Mouse (Mus musculus): ENCODE results near the gene Slc6a17. TPM values are rescaled to one million over a fixed set of nuclear protein-coding genes. Genes with fewer than 3 reads are reported as not detected.
A peak's percentile ranks its signal among the peaks of the same experiment; 100 is the strongest.

Slc6a17 gene
- polyA plus RNA-seq, 1 experiment from 2014 or later: 5.2 TPM

GRCm38 (mm10) chr3:107506531-107506930 is 11.3 kb downstream of the Slc6a17 start:
- no peak for ATAC-seq (ENCODE audit: insufficient number of reproducible peaks, insufficient read depth, low FRiP score, low read depth)
- Histone ChIP-seq H3K4me3 (ENCODE audit: control insufficient read depth in 1 of 2, insufficient read depth in 1 of 2, low read depth in 1 of 2, low read length in 2 of 2) (no peak overlapping the region), H3K9me3 (ENCODE audit: control insufficient read depth, low read length) (no peaks in the 10 kb centered on the region), H3K4me2 (ENCODE audit: low read length) (peak overlapping the region; percentile 28; the same call in 1 of the 2 replicates), H3K9ac (ENCODE audit: low read length) (no peak overlapping the region), H3K4me1 (ENCODE audit: control insufficient read depth in 2 of 2, insufficient read depth in 2 of 2, low read length in 2 of 2) (peaks cover 17 to 31% of the 10 kb centered on the region in 2 experiments), H3K27ac (replicated peaks in 1 of 2; ENCODE audit: control insufficient read depth in 1 of 2, insufficient read depth in 1 of 2, low read depth in 2 of 2, low read length in 2 of 2) (peak overlapping the region; percentile 48 to 77; a peak in 3 of 4 replicates), H3K27me3 (ENCODE audit: control insufficient read depth, insufficient read depth, low read length) (no peaks in the 10 kb centered on the region), H3K36me3 (ENCODE audit: control insufficient read depth, insufficient read depth, low read length) (no peaks in the 10 kb centered on the region)
- WGBS: 44% methylated on average over 4 of the region's 4 CpGs

GRCm38 (mm10) chr3:107505464-107506367 is 12.1 kb downstream of the Slc6a17 start:
- 23% methylated on average over 4 of the region's 4 CpGs for WGBS
- Histone ChIP-seq H3K9me3 (ENCODE audit: control insufficient read depth, low read length) (peaks cover 6% of the 10 kb centered on the region), H3K36me3 (ENCODE audit: control insufficient read depth, insufficient read depth, low read length) (no peaks in the 10 kb centered on the region), H3K4me1 (ENCODE audit: control insufficient read depth in 2 of 2, insufficient read depth in 2 of 2, low read length in 2 of 2) (peaks cover 17 to 32% of the 10 kb centered on the region in 2 experiments), H3K27ac (replicated peaks in 1 of 2; ENCODE audit: control insufficient read depth in 1 of 2, insufficient read depth in 1 of 2, low read depth in 2 of 2, low read length in 2 of 2) (peak overlapping the region; percentile 48 to 77), H3K27me3 (ENCODE audit: control insufficient read depth, insufficient read depth, low read length) (no peaks in the 10 kb centered on the region), H3K4me2 (ENCODE audit: low read length) (peak overlapping the region; percentile 28; the same call in 1 of the 2 replicates), H3K4me3 (ENCODE audit: control insufficient read depth in 1 of 2, insufficient read depth in 1 of 2, low read depth in 1 of 2, low read length in 2 of 2) (no peak overlapping the region), H3K9ac (ENCODE audit: low read length) (peak overlapping the region; percentile 41)
- ATAC-seq (ENCODE audit: insufficient number of reproducible peaks, insufficient read depth, low FRiP score, low read depth): 0 out of 2 replicates have a peak, but pooled peaks have one; percentile 45

GRCm38 (mm10) chr3:107504542-107504941 is 13.3 kb downstream of the Slc6a17 start:
- Histone ChIP-seq H3K4me3 (ENCODE audit: control insufficient read depth in 1 of 2, insufficient read depth in 1 of 2, low read depth in 1 of 2, low read length in 2 of 2) (no peak overlapping the region), H3K27ac (replicated peaks in 1 of 2; ENCODE audit: control insufficient read depth in 1 of 2, insufficient read depth in 1 of 2, low read depth in 2 of 2, low read length in 2 of 2) (no peak overlapping the region), H3K27me3 (ENCODE audit: control insufficient read depth, insufficient read depth, low read length) (no peaks in the 10 kb centered on the region), H3K9ac (ENCODE audit: low read length) (no peak overlapping the region), H3K4me1 (ENCODE audit: control insufficient read depth in 2 of 2, insufficient read depth in 2 of 2, low read length in 2 of 2) (peaks cover 17 to 32% of the 10 kb centered on the region in 2 experiments), H3K4me2 (ENCODE audit: low read length) (no peak overlapping the region), H3K9me3 (ENCODE audit: control insufficient read depth, low read length) (peaks cover 18% of the 10 kb centered on the region), H3K36me3 (ENCODE audit: control insufficient read depth, insufficient read depth, low read length) (peaks cover 10% of the 10 kb centered on the region)
- ATAC-seq (ENCODE audit: insufficient number of reproducible peaks, insufficient read depth, low FRiP score, low read depth): no peak
- WGBS: 69% methylated on average over 1 of the region's 1 CpGs

- Histone ChIP-seq H3K4me2 (ENCODE audit: low read length) (no peak overlapping the region), H3K27me3 (ENCODE audit: control insufficient read depth, insufficient read depth, low read length) (no peaks in the 10 kb centered on the region), H3K9ac (ENCODE audit: low read length) (no peak overlapping the region), H3K36me3 (ENCODE audit: control insufficient read depth, insufficient read depth, low read length) (peaks cover 16% of the 10 kb centered on the region), H3K4me1 (ENCODE audit: control insufficient read depth in 2 of 2, insufficient read depth in 2 of 2, low read length in 2 of 2) (peaks cover 17 to 32% of the 10 kb centered on the region in 2 experiments), H3K9me3 (ENCODE audit: control insufficient read depth, low read length) (peaks cover 26% of the 10 kb centered on the region), H3K27ac (replicated peaks in 1 of 2; ENCODE audit: control insufficient read depth in 1 of 2, insufficient read depth in 1 of 2, low read depth in 2 of 2, low read length in 2 of 2) (no peak overlapping the region), H3K4me3 (ENCODE audit: control insufficient read depth in 1 of 2, insufficient read depth in 1 of 2, low read depth in 1 of 2, low read length in 2 of 2) (no peak overlapping the region)
- ATAC-seq (ENCODE audit: insufficient number of reproducible peaks, insufficient read depth, low FRiP score, low read depth): no peak
- WGBS: 86% methylated on average over 2 of the region's 2 CpGs
These were observed 14.1 kb downstream of the Slc6a17 start for GRCm38 (mm10) chr3:107503716-107504115.

GRCm38 (mm10) chr3:107501702-107502151 is 16.1 kb downstream of the Slc6a17 start:
- Histone ChIP-seq H3K4me1 (ENCODE audit: control insufficient read depth in 2 of 2, insufficient read depth in 2 of 2, low read length in 2 of 2) (peaks cover 13 to 27% of the 10 kb centered on the region in 2 experiments), H3K9me3 (ENCODE audit: control insufficient read depth, low read length) (peaks cover 28% of the 10 kb centered on the region), H3K27ac (replicated peaks in 1 of 2; ENCODE audit: control insufficient read depth in 1 of 2, insufficient read depth in 1 of 2, low read depth in 2 of 2, low read length in 2 of 2) (peak overlapping the region in 1 of 2 experiments; percentile 37; a peak in 1 of 4 replicates), H3K9ac (ENCODE audit: low read length) (no peak overlapping the region), H3K36me3 (ENCODE audit: control insufficient read depth, insufficient read depth, low read length) (peaks cover 17% of the 10 kb centered on the region), H3K27me3 (ENCODE audit: control insufficient read depth, insufficient read depth, low read length) (no peaks in the 10 kb centered on the region), H3K4me3 (ENCODE audit: control insufficient read depth in 1 of 2, insufficient read depth in 1 of 2, low read depth in 1 of 2, low read length in 2 of 2) (no peak overlapping the region), H3K4me2 (ENCODE audit: low read length) (no peak overlapping the region)
- no peak for ATAC-seq (ENCODE audit: insufficient number of reproducible peaks, insufficient read depth, low FRiP score, low read depth)
- 48% methylated on average over 7 of the region's 7 CpGs for WGBS

GRCm38 (mm10) chr3:107500301-107500700 is 17.5 kb downstream of the Slc6a17 start:
- Histone ChIP-seq H3K27me3 (ENCODE audit: control insufficient read depth, insufficient read depth, low read length) (no peaks in the 10 kb centered on the region), H3K4me3 (ENCODE audit: control insufficient read depth in 1 of 2, insufficient read depth in 1 of 2, low read depth in 1 of 2, low read length in 2 of 2) (no peak overlapping the region), H3K27ac (replicated peaks in 1 of 2; ENCODE audit: control insufficient read depth in 1 of 2, insufficient read depth in 1 of 2, low read depth in 2 of 2, low read length in 2 of 2) (no peak overlapping the region), H3K4me2 (ENCODE audit: low read length) (no peak overlapping the region), H3K36me3 (ENCODE audit: control insufficient read depth, insufficient read depth, low read length) (peaks cover 21% of the 10 kb centered on the region), H3K4me1 (ENCODE audit: control insufficient read depth in 2 of 2, insufficient read depth in 2 of 2, low read length in 2 of 2) (peaks cover 5 to 14% of the 10 kb centered on the region in 2 experiments), H3K9me3 (ENCODE audit: control insufficient read depth, low read length) (peaks cover 28% of the 10 kb centered on the region), H3K9ac (ENCODE audit: low read length) (no peak overlapping the region)
- no peak for ATAC-seq (ENCODE audit: insufficient number of reproducible peaks, insufficient read depth, low FRiP score, low read depth)
- 91% methylated on average over 11 of the region's 11 CpGs for WGBS

- Histone ChIP-seq H3K4me3 (ENCODE audit: control insufficient read depth in 1 of 2, insufficient read depth in 1 of 2, low read depth in 1 of 2, low read length in 2 of 2) (no peak overlapping the region), H3K27me3 (ENCODE audit: control insufficient read depth, insufficient read depth, low read length) (no peaks in the 10 kb centered on the region), H3K36me3 (ENCODE audit: control insufficient read depth, insufficient read depth, low read length) (peaks cover 30% of the 10 kb centered on the region), H3K27ac (replicated peaks in 1 of 2; ENCODE audit: control insufficient read depth in 1 of 2, insufficient read depth in 1 of 2, low read depth in 2 of 2, low read length in 2 of 2) (no peak overlapping the region), H3K4me2 (ENCODE audit: low read length) (no peak overlapping the region), H3K9ac (ENCODE audit: low read length) (no peak overlapping the region), H3K9me3 (ENCODE audit: control insufficient read depth, low read length) (peaks cover 27% of the 10 kb centered on the region), H3K4me1 (ENCODE audit: control insufficient read depth in 2 of 2, insufficient read depth in 2 of 2, low read length in 2 of 2) (peaks cover 9 to 13% of the 10 kb centered on the region in 2 experiments)
- ATAC-seq (ENCODE audit: insufficient number of reproducible peaks, insufficient read depth, low FRiP score, low read depth): no peak
- 73% methylated on average over 13 of the region's 13 CpGs for WGBS
These were observed 21.6 kb downstream of the Slc6a17 start for GRCm38 (mm10) chr3:107496086-107496850.

Data from heart, embryonic 14.5 days (tissue).